Mouse (Mus musculus) neural tube, embryonic 11.5 days (tissue): ENCODE data around the gene Pawr. TPM values are rescaled to one million over a fixed set of nuclear protein-coding genes. Genes with fewer than 3 reads are reported as not detected.

Experiments used
- ATAC-seq: fragments of 200-750 bp; cut with Nextera tagmentation; 2 replicates; pipeline ENCODE4 v1.8.0; 2017; ENCODE audit warnings: moderate number of reproducible peaks, mild to moderate bottlenecking, moderate TSS enrichment, moderate library complexity; ENCODE audit not compliant: insufficient read depth, low FRiP score, low TSS enrichment
- DNase-seq: peaks from one replicate; pipeline ENCODE4 v3.0.0-alpha.2; 2015; ENCODE audit warnings: low spot score
- H3K27ac ChIP-seq: fragments of 300-500 bp; sonication (generic); 2 replicates; pipeline ENCODE4 v1.5.1; 2014; ENCODE audit warnings: low read depth, mild to moderate bottlenecking, low read length
- H3K27me3 ChIP-seq: fragments of 300-500 bp; sonication (generic); 2 replicates; pipeline ENCODE4 v1.6.1; 2014; ENCODE audit warnings: mild to moderate bottlenecking, low read length, mixed read lengths; ENCODE audit not compliant: control insufficient read depth, insufficient read depth
- H3K36me3 ChIP-seq: fragments of 300-500 bp; sonication (generic); 2 replicates; pipeline ENCODE4 v1.6.1; 2014; ENCODE audit warnings: mild to moderate bottlenecking, low read length, moderate library complexity, mixed read lengths; ENCODE audit not compliant: control insufficient read depth, insufficient read depth
- H3K4me1 ChIP-seq: fragments of 300-500 bp; sonication (generic); 2 replicates; pipeline ENCODE4 v1.6.1; 2014; ENCODE audit warnings: low read length, mixed read lengths; ENCODE audit not compliant: control insufficient read depth, insufficient read depth
- H3K4me2 ChIP-seq: fragments of 300-500 bp; sonication (generic); 2 replicates; pipeline ENCODE4 v1.6.1; 2014; ENCODE audit warnings: low read depth, mild to moderate bottlenecking, moderate library complexity
- H3K4me3 ChIP-seq: fragments of 300-500 bp; sonication (generic); 2 replicates; pipeline ENCODE4 v1.5.1; 2014; ENCODE audit warnings: low read depth, low read length
- H3K9ac ChIP-seq: fragments of 300-500 bp; sonication (generic); 2 replicates; pipeline ENCODE4 v1.6.1; 2014; ENCODE audit warnings: mild to moderate bottlenecking, low read length
- H3K9me3 ChIP-seq: fragments of 300-500 bp; sonication (generic); 2 replicates; pipeline ENCODE4 v1.6.1; 2016; ENCODE audit warnings: low read length; ENCODE audit not compliant: control insufficient read depth
- WGBS: fragments of 180-500 bp; shearing (Covaris S2); extraction: QIAGEN DNeasy Blood & Tissue Kit; methylation state at CpG from one replicate; pipeline ENCODE4 v1.1.7; 2014; 5-methylcytosine and 5-hydroxymethylcytosine counted together
- polyA plus RNA-seq: library from polyadenylated mRNA; unstranded; fragments of >200 nt; fragmentation: Nextera tagmentation; extraction: Ambion mirVana; gene quantifications from 2 replicates; pipeline ENCODE4 v1.2.1, GENCODE M21; 2014

The Pawr gene
- 15.1 TPM in 2 replicates for polyA plus RNA-seq

GRCm38 (mm10) chr10:108331784-108332561 is at the start of gene Pawr:
Gene Pawr, plus strand, starts transcription at chr10:108332121.
- WGBS = under 1% methylated on average over 73 of the region's 85 CpGs
- DNase-seq = peak; percentile 88
- ATAC-seq = peak; percentile 86
- H3K4me1 ChIP-seq = no peaks in the 10 kb centered on the region
- no peaks in the 10 kb centered on the region for H3K36me3 ChIP-seq
- H3K27ac ChIP-seq = 0 out of 2 replicates have a peak within 1 kb of the TSS, but pooled peaks have one; percentile 37
- H3K4me2 ChIP-seq = peak within 1 kb of the TSS; percentile 86
- no peaks in the 10 kb centered on the region for H3K9me3 ChIP-seq
- peak within 1 kb of the TSS; percentile 91 for H3K4me3 ChIP-seq
- H3K27me3 ChIP-seq = peaks cover 4% of the 10 kb centered on the region; the same call in 1 of the 2 replicates
- H3K9ac ChIP-seq = peak within 1 kb of the TSS; percentile 87

DNA sequence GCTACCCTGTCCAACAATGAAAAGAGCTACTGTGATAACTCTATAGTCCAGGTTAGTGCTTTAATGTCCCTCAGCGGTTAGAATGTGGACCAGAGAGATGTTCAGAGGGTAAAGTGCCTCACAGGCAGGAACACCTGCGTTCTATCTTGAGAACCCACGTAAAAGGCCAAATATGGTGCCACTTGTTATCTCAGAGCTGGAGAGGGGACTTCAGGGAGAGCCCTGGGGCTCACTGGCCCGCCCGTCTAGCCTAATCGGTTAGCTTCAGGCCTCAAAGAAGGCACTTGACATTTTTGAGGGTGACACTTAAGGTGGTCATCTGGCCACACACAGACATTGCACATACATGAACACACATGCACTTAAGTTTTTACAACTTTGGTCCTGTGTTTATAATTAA is 49.6 kb upstream of the Pawr start:
- 92% methylated on average over 6 of the region's 6 CpGs for WGBS
- H3K4me3 ChIP-seq = no peak overlapping the region
- H3K27me3 ChIP-seq = no peaks in the 10 kb centered on the region
- no peak overlapping the region for H3K4me2 ChIP-seq
- no peak overlapping the region for H3K9ac ChIP-seq
- H3K9me3 ChIP-seq = no peaks in the 10 kb centered on the region
- H3K4me1 ChIP-seq = no peaks in the 10 kb centered on the region
- H3K27ac ChIP-seq = no peak overlapping the region
- ATAC-seq = no peak
- no peaks in the 10 kb centered on the region; the same call in 1 of the 2 replicates for H3K36me3 ChIP-seq
- DNase-seq = no peak

DNA sequence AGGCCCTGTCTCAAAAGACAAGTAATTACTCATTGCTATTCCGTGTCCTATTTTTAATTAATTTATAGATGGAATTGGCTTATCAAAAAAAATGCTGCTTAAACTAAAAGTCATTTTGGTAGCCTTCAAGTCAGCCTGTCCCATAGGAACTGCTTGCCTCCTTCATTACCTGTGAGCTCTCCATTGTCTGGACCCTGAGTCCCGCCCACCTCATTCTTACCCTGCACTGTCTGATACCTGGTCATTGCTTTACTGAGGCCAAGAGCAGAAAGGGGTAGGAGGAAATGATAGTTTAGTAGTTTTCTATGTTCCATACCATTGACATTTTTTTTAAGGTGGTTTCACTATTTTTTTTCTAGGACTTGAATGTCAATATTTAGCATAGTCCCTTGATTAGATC is 48.5 kb upstream of the Pawr start:
- no peak overlapping the region for H3K4me2 ChIP-seq
- H3K4me3 ChIP-seq = no peak overlapping the region
- ATAC-seq = no peak
- no peak for DNase-seq
- no peaks in the 10 kb centered on the region for H3K27me3 ChIP-seq
- H3K9me3 ChIP-seq = no peaks in the 10 kb centered on the region
- no peaks in the 10 kb centered on the region for H3K4me1 ChIP-seq
- WGBS = 91% methylated on average over 2 of the region's 2 CpGs
- H3K27ac ChIP-seq = no peak overlapping the region
- no peak overlapping the region for H3K9ac ChIP-seq
- H3K36me3 ChIP-seq = no peaks in the 10 kb centered on the region; the same call in 1 of the 2 replicates

DNA sequence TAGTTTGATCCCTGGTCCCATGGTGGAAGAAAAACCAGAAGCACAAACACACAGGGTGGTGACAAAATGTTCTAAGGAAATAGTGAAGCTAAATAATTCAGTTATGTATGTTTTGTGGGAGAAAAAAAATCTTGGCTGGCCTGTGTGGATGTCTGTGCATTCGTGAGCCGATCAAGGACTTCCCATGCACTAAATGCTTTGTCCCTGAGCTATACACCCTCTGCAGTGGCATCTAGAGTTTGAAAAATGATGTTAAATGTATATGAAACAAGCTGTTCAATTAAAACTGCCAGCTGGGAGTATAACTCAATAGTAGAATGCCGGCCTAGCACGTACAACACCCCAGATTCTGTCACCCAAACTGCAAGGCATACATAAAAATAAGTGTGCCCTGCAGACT is 48.1 kb upstream of the Pawr start:
- Histone ChIP-seq H3K36me3 (no peaks in the 10 kb centered on the region; the same call in 1 of the 2 replicates), H3K4me3 (no peak overlapping the region), H3K9me3 (no peaks in the 10 kb centered on the region), H3K4me2 (no peak overlapping the region), H3K27me3 (no peaks in the 10 kb centered on the region), H3K9ac (no peak overlapping the region), H3K4me1 (no peaks in the 10 kb centered on the region), H3K27ac (no peak overlapping the region)
- no peak for DNase-seq
- 96% methylated on average over 4 of the region's 4 CpGs for WGBS
- no peak for ATAC-seq

DNA sequence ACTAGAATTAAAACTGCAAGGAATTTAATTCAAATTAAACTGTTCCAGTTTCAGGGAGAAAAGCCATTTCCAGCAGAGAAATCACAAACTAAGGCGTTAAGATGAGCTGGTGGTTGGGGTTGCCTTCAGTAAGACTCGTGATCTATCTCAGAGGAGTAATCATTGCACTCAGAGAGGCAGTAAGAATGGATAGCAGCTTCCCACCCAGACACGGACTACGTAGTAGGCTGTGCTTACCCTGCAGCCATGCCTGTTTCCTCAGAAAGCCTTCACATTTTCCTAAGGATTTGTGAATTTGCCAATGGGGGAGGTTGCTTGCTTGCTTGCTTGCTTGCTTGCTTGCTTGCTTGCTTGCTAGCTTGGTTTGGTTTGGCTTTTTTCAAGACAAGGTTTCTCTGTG is 47.5 kb upstream of the Pawr start:
- no peak overlapping the region for H3K27ac ChIP-seq
- no peaks in the 10 kb centered on the region for H3K27me3 ChIP-seq
- no peak overlapping the region for H3K4me3 ChIP-seq
- ATAC-seq = no peak
- no peak overlapping the region for H3K4me2 ChIP-seq
- H3K9me3 ChIP-seq = no peaks in the 10 kb centered on the region
- 93% methylated on average over 4 of the region's 4 CpGs for WGBS
- no peak for DNase-seq
- H3K4me1 ChIP-seq = no peaks in the 10 kb centered on the region
- no peak overlapping the region for H3K9ac ChIP-seq
- no peaks in the 10 kb centered on the region; the same call in 1 of the 2 replicates for H3K36me3 ChIP-seq

- Histone ChIP-seq H3K4me2 (no peak overlapping the region), H3K27me3 (no peaks in the 10 kb centered on the region), H3K4me3 (no peak overlapping the region), H3K36me3 (no peaks in the 10 kb centered on the region; the same call in 1 of the 2 replicates), H3K27ac (no peak overlapping the region), H3K9ac (no peak overlapping the region), H3K9me3 (no peaks in the 10 kb centered on the region), H3K4me1 (no peaks in the 10 kb centered on the region)
- whole genome bisulfite sequencing = 91% methylated on average over 5 of the region's 5 CpGs
- DNase-seq (no peak), ATAC-seq (no peak)
These were observed 46.9 kb upstream of the Pawr start for GRCm38 (mm10) chr10:108284977-108285376.

GRCm38 (mm10) chr10:108286658-108287437 is 45.1 kb upstream of the Pawr start:
- Histone ChIP-seq H3K4me3 (no peak overlapping the region), H3K9ac (no peak overlapping the region), H3K27me3 (no peaks in the 10 kb centered on the region), H3K27ac (no peak overlapping the region), H3K9me3 (no peaks in the 10 kb centered on the region), H3K36me3 (no peaks in the 10 kb centered on the region), H3K4me1 (no peaks in the 10 kb centered on the region), H3K4me2 (no peak overlapping the region)
- ATAC-seq (no peak), DNase-seq (no peak)
- WGBS = 75% methylated on average over 11 of the region's 11 CpGs

DNA sequence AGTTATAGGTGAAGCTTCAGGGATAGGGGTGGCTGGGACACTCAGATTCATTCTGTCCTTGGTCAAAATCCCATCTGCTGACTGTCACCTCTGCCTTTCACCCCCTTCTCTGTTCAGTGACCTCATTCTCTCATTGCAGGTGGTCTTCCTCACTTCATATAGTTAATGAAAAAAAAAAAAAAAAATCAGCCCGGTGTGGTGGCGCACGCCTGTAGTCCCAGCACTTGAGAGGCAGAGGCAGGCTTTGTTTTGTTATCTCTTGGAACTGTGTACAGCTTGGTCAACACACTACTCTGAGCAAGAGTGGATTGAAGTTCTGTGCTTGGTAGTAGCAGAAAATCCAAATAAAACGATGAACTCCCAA is 44.5 kb upstream of the Pawr start:
- ATAC-seq (no peak), DNase-seq (no peak)
- H3K4me1 ChIP-seq = no peaks in the 10 kb centered on the region
- H3K4me3 ChIP-seq = no peak overlapping the region
- H3K36me3 ChIP-seq = no peaks in the 10 kb centered on the region
- H3K27ac ChIP-seq = no peak overlapping the region
- H3K27me3 ChIP-seq = no peaks in the 10 kb centered on the region
- no peak overlapping the region for H3K9ac ChIP-seq
- H3K9me3 ChIP-seq = no peaks in the 10 kb centered on the region
- H3K4me2 ChIP-seq = no peak overlapping the region
- WGBS = 87% methylated on average over 4 of the region's 4 CpGs
